Mouse (Mus musculus): Measurements from ENCODE around the gene Kansl2. TPM values are rescaled to one million over a fixed set of nuclear protein-coding genes. Genes with fewer than 3 reads are reported as not detected.

Gene Kansl2
- 10 to 100 TPM; 71.9 to 73.2 TPM for total RNA-seq (2021)
- long read RNA-seq, transcript Kansl2-202 (10 exons, 2,324 nt): minor isoform, 30 of 119 reads
- long read RNA-seq, transcript Kansl2-204 (10 exons, 3,596 nt): major isoform, 52 of 119 reads
- long read RNA-seq, partial matches to known transcripts: 12 of 119 reads
- long read RNA-seq, other reads (novel, unspliced or antisense): 24 of 119 reads

DNA sequence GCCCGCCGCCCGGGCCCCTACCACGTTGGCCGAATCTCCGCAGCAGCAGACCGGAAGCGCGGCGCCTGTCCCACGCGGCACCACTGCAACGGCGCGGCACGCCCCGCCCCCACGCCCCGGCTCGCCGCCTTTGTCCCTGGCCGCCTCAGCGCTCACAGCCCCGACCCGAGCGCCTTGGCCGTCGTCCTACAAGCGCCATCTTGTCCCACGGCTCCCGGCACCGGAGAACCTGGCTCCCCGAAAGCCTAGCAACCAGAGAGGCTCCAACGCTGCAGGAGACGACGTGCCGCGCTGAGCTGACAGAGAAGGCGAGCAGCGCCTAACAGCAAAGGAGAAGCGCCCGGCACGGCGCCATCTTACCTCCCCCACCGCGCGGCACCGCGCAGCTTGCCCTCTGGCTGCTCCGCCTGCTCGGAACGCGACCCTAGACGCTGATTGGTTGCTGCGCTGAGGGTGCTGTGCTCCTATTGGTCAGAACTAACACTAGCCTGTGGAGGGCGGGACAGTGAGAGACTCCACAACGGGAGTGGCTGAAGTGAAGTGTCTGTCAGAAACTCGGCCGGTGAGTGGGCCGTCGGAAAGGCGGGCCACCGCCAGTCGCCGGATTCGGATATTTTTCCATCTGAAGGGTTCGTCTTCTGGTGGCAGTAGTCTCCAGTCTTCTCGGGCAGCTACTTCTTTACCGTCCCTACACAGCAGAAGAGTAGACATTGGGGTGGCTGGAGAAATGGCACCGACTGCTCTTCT is at the start of gene Kansl2:
Gene Kansl2 (minus strand): TSS at position 384 of the 747 bp plus-strand sequence.
- DNase-seq (ENCODE audit: low spot score in 2 of 2): peak; percentile 98 to 99

DNA sequence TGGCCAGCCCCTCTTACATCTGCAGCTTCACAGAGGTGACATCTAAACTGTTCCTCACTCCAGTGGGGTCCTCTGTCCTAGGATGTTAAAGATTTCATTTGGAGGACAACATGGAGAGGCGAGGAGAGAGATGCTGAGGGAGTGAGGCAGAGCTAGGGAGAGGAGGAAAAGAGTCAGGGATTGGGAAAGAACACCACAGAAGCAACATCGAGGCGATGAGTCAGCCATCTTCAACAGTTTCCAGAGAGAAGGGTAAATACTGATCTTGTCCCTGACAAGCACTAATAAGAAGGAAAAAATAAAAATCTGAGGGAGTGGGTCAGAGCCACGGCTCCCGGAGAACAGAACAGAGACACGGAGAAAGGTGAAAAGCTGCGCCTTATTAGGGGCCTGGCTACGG is 48.9 kb upstream of the Kansl2 start:
- no peak for DNase-seq (ENCODE audit: low spot score in 2 of 2)

DNA sequence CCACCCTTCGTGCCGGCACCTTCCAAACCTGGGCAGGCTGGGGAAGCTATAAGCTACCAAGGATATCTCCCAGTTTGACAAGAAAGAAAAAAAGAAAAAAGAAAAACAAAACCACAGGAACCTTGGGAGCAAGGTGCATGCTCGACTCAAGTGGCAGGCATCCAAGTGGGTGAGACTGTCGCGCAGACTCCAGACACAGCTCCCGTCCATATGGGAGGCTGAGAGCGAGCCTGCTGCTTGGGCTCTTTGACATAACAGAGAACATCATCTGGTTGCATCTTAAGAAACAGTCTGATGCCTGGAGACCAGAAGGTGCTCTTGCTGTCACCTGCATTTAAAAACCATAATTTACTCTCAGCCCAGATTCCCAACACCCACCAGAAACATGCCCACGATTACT is 48.3 kb upstream of the Kansl2 start:
- DNase-seq (ENCODE audit: low spot score in 2 of 2): peak in 1 of 2 experiments; percentile 17

DNA sequence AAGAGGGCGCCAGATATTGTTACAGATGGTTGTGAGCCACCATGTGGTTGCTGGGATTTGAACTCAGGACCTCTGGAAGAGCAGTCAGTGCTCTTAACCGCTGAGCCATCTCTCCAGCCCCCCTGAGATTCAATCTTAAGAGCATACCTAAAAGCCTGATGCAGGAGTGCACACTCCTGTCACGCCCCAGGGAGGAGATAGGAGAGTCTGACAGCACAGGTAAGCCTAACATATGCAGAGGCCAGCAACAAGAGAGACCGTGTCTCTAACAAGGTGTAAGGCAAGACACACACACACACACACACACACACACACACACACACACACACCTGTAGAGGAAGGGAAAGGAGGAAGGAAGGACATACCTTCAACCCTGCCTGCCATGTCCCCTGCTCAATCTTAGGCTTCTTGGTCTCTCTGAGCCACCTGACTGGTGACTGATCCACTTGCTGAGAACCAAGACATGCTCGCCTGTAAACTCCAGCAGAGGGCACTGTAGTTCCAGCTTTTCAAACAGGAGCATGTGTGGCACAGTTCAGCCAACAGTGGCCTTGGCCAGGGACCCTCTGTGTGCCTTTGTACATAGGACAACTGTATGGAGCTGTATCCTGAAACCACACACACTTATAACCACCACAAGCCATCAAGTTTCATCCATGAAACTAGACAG is 45.9 kb upstream of the Kansl2 start:
- DNase-seq (ENCODE audit: low spot score in 2 of 2): peak; percentile 80 to 84

DNA sequence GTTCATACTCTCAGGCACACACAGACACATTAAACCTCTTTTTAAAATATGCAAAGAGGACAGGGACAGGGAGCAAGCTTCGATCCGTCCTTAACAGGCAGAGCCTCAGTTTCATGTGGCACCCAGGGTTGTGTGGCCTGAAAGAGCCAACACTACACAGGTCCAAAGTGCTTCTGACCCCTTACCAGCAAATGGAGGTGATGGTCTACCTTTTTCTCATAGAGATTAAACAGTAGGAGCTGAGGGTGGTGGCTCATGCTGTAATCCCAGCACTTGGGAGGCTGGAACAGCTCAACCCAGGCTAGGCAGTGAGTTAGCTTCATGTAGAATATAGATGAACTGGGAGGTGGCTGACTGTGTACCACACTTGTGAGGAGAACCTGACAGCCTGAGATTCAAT is 45.2 kb upstream of the Kansl2 start:
- no peak for DNase-seq (ENCODE audit: low spot score in 2 of 2)

DNA sequence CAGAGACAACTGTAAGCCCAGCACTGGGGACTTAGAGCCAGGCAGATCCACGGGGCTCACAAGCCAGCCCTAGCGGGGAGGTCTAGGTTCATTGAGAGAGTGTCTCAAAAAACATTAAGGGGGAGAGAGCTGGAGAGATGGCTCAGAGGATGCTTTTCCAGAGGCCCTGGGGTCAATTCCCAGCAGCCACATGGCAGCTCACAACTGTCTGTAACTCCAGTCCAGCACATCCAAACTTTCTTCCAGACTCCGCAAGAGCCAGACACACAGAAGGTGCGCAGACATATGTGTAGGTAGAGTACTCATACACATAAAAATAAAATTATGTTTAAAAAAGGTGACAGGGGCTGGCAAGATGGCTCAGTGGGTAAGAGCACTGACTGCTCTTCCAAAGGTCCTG is 39.2 kb upstream of the Kansl2 start:
- no peak for DNase-seq (ENCODE audit: low spot score in 2 of 2)

DNA sequence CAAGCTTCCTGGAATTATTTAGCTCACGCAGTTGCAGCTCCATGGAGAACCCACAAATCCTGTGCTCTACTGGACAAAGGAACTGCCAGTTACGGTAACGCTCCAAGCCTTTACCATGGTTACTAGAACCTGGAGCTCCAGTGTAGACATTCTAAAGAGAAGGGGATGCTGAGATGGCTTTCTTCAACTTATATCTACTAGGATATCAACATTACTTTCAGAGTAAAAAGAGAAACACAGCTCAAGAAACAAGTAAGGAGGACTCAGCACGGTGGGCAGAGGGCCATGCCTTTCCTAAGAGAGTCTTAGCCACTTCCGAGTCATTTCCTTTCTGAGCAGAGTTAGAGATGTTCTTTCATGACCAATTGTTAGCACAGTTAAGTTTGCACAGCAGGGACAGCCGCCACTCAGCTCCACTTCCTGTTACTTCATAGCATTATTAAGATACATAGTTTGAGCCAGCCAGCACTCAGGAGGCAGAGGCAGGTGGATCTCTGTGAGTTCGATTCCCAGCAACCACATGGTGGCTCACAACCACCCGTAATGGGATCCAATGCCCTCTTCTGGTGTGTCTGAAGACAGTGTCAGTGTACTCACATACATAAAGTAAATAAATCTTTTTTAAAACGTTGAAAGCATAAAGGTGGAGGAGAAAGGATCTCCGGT is 36.9 kb upstream of the Kansl2 start, which contains the start of the genes Ccnt1 and 4930415O20Rik:
Gene Ccnt1 (minus strand): TSS at position 51 of the 666 bp plus-strand sequence.
Gene 4930415O20Rik (plus strand): TSS at position 132 of the 666 bp plus-strand sequence.
- no peak for DNase-seq (ENCODE audit: low spot score in 2 of 2)

DNA sequence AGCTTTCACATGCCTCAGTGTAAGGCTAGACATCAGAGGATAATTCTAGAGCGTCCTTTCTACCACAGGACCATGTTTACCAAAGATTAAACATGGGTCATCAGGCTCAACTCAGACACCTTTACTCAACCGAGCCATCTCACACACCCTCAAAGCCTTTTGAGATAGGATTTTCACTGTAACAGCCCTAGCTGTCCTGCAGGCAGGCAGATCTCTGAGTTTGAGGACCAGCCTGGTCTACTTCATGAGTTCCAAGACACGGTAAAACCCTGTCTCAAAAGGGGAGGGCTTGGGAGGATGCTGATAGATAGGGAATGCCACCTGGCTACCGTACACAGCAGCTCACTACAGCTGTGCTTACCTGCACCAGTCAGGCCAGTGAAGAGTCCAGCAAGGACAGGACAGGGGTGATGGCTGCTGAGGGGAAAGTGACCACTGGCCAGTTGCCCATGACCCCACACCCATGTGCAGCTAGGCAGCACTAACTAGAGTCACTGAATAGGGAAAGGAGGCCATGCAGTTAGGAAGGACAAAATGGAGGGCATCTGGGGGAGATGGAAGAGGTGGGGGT is 35.8 kb upstream of the Kansl2 start:
- no peak for DNase-seq (ENCODE audit: low spot score in 2 of 2)

DNA sequence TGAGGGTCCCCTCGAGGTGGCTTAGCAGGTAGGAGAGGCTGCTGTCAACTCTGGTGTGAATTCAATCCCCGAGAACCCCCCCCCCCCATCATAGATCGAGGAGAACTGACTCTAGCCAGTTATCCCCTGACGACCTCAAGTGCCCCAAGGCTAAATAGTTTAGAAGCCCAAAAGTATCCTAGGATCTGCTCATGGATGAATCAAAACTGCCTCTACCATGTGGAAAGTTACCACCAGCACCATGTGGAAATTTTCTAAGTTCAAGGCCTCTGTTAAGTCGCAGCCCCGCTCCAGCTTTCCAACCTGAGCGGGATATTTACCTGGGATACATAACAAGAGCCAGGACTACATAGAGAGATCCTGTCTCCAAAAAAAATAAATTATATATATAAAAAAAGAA is 35.2 kb upstream of the Kansl2 start:
- no peak for DNase-seq (ENCODE audit: low spot score in 2 of 2)

DNA sequence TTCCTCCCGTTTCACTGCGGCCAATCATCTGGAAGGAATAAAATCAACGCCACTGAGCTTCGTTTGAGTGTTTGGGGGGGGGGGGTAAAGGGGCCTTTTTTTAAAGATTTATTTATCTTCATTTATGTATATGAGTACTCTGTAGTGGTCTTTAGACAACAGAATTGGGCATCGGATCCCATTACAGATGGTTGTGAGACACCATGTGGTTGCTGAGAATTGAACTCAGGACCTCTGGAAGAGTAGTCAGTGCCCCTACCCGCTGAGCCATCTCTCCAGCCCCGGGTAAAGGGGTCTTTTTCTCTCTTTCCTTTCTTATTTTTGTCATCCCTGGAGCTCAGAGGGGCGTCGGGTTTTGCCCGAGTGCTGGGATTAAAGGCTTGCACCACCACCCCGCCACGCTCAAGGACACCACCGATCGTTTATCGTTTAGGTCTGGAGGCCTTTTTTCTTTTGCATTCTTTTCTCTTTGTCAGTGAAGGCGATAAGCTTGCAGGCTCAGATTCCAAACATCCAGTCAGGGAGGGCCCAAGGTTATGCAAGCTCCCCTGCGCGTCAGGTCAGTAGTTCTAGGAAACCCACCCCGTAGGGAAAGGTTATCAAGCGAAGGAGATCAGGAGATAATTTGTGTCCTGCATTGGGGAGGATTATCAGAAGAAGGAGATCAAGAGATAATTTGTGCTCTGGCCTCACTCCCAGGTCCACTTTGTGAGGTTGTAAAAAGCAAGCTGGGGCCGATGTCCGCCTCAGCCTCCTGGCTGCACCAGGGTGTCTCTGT is 34.4 kb upstream of the Kansl2 start:
- DNase-seq (ENCODE audit: low spot score in 2 of 2): peak in 1 of 2 experiments; percentile 25

DNA sequence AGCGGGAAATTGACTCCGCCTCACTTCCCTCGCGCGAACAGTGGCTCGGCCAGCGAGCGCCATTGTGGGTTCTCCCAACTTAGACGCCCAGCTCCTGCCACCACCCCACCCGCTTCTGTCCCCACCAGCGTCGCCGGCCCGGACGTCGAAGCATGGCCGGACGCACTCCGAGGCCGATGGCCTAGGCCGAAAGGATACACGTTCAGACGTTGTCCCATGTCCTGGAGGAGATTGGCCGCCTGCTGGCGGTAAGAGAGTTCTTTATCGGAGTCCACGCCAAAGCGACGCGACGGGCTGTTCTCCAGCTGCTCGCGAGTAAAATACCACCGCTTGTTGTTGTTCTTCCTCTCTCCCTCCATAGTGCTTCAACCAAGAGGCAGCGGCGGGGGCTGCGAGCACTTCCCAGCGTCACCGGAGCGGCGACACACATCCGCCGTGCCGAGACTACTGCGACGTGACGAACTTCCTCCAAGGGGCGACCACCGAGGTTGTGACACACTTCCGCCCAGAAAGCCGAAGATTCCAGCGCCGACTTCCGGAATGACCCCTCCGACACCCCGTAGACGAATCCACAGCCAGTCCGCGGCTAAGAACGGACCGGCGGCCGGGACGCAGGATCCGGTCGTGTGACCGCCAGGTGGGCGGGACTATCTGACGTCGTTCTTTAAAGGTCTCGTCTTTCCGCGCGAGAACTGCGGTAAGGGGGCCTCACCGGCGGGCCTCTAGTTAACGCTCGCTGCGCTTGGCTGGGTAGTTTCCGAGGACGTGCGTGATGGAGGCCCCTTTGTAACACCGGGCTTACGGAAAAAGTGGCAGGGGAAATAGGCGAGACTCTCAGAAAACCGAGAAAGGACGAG is 33.4 kb upstream of the Kansl2 start:
- DNase-seq (ENCODE audit: low spot score in 2 of 2): peak; percentile 99 to 100

DNA sequence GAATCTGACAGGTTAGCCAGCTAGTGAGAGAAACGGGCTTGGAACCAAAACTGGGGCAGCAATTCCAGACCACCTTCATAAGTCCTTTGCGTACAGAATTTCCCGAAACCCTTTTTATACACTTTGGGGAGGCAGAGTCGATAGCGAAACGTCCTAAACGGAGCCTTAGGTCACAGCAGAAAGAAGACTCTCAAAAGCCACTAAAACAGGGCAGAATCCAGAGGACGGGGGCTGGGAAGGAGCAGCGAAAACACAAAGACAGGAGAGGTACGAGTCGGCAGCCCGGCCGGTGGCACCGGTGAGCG is 32.9 kb upstream of the Kansl2 start:
- DNase-seq (ENCODE audit: low spot score in 2 of 2): no peak

DNA sequence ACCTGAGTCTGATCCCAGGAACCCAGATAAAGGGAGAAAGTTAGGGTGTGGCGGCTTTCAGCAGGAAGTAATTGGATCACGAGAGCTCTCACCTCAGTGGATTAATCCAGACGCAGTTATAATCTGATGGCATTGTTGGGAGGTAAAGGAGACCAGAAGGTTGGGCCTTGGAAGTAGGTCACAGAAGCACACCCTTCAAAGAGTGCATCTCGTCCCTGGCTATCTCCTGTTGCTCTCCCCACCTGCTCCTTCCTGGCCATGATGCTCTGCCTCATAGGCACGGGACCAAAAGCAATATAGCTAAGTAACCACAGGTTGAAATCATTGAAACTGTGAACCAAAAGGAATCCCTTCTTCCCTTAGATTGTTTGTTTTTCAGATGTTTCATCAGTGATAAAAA is 23.1 kb upstream of the Kansl2 start:
- DNase-seq (ENCODE audit: low spot score in 2 of 2): no peak

DNA sequence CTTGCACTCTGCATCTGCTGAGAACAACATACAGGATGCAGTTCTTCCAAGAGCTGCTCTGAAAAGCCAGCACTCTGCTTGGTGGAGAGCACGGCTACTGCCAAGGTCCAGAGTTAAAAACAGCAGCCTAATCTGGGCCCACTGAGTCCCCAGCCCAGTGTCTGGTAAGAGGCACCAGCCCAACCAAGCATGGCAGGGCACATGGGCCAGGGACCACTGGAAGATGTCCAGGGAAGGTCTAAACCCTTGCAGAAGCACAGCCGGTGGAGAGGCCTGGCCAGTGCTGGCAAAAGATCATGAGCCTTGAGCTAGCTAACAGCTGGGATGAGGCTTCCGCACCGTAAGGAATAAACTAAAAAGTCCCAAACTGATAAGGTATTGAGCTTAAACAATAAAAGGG is 21.8 kb upstream of the Kansl2 start:
- DNase-seq (ENCODE audit: low spot score in 2 of 2): no peak

DNA sequence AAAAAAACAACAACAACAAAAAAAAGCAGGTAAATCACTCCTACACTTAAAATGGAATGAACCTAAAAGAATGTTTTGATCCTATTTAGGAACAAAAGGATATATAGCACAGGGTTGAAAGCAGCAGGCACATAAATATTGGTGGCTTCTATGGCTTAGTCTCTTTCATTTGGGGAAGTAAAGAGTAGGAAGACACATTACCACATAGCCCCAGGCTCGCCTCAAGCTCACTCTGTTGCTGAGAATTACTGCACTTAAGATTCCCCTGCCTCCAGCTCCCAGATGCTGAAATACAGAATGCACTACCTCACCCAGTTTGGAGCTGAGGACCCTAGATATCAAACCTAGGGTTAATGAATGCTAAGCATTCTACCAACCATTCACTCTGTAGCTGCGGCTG is 18.7 kb upstream of the Kansl2 start:
- no peak for DNase-seq (ENCODE audit: low spot score in 2 of 2)

DNA sequence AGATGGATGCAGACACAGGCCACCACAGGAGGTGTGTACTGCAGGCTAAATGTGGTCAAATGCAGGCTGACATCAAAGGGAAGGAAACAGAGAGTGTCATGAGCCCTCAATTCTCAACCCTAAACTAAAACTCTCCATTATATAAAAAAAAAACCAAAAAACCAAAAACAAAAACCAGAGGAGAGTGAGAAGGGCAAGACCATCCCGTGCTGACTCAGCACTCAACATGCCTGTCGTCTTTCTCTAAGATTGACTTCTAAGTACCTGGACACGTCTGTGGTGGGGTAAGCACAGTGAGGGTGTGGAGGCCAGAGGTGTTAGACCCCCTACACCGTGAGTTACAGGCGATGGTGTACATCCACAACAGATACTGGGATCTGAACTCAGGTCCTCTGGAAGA is 12.8 kb upstream of the Kansl2 start:
- DNase-seq (ENCODE audit: low spot score in 2 of 2): no peak

DNA sequence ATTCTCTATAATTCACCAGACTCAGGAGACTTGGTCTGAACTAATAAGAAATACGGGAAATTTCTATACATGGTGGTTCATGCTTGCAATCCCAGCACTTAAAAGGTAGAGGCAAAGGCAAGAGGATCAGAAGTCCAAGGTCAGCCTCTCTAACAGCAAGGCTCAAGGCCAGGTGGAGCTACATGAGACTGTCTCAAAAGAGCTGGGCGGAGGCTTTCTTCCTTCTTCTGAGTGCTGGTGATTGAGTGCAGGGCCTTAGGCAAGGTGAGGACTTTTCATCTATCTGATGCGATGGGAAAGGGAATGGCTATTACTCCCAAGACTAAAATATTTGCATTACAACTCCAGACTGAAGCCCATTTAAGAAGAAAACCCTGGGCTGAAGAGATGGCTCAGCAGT is 11.1 kb upstream of the Kansl2 start:
- no peak for DNase-seq (ENCODE audit: low spot score in 2 of 2)

DNA sequence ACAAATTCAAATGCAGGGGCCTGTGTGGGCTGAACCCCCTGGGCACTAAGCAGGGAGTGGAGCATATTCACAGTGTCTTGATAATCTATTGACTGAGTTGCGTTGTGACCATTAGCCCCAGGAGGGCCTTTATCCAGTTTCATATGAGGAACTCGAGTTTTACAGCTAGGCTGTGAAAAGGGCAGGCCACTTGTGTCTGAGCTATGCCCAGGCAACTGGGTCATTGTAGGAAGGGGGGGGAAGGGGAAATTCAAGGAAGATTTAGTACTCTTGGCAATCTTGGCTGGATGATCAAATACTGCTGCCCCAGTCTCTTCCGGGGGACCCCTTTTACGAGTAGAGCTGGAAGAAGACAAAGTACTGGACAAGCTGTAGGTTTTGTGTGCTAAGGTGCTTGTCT is 9.3 kb upstream of the Kansl2 start:
- no peak for DNase-seq (ENCODE audit: low spot score in 2 of 2)

DNA sequence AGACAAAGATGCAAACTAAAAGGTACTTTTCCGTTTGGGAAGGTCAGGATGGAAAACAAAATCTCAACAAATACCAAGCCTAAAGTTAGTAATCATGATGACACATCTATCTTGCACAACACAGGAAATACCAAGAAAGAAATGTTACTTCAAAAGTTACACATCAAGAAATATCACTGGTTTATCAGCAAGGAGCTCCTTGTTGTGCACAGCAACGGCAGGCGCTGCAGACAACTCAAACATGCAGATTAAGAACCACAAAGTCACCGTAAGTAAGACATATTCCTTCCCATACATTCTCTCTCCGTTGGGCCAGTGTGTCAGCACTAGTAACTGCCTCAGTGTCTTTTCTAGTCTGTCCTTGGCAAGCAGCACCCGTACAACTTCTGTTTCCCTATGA is 7.0 kb upstream of the Kansl2 start:
- no peak for DNase-seq (ENCODE audit: low spot score in 2 of 2)

DNA sequence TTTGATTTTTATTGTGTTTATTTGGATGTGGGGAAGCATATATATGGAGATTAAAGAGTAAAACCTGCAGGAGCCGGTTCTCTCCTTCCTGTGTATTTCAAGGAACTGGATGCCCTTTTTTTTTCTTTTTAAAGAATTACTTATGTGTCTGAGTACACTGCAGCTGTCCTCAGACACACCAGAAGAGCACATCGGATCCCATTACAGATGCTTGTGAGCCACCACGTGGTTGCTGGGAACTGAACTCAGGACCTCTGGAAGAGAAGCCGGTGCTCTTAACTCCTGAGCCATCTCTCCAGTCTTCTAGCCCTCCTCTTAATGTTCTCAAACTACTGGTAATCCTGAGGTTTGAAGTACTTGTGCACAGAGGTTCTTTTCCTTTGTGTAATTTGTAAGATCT is 3.9 kb upstream of the Kansl2 start:
- DNase-seq (ENCODE audit: low spot score in 2 of 2): no peak
